Mouse (Mus musculus) liver, embryonic 14 days (tissue): ENCODE data around the gene Pla2g2c. TPM values are rescaled to one million over a fixed set of nuclear protein-coding genes. Genes with fewer than 3 reads are reported as not detected.

Source experiments
- polyA plus RNA-seq: library from polyadenylated mRNA; depleted of rRNA; stranded (reverse); fragments of >200 nt; gene quantifications from 2 replicates; pipeline ENCODE4 v1.2.3, GENCODE M21; 2012; rRNA removed

The Pla2g2c gene
- polyA plus RNA-seq: not detected in 2 replicates

DNA sequence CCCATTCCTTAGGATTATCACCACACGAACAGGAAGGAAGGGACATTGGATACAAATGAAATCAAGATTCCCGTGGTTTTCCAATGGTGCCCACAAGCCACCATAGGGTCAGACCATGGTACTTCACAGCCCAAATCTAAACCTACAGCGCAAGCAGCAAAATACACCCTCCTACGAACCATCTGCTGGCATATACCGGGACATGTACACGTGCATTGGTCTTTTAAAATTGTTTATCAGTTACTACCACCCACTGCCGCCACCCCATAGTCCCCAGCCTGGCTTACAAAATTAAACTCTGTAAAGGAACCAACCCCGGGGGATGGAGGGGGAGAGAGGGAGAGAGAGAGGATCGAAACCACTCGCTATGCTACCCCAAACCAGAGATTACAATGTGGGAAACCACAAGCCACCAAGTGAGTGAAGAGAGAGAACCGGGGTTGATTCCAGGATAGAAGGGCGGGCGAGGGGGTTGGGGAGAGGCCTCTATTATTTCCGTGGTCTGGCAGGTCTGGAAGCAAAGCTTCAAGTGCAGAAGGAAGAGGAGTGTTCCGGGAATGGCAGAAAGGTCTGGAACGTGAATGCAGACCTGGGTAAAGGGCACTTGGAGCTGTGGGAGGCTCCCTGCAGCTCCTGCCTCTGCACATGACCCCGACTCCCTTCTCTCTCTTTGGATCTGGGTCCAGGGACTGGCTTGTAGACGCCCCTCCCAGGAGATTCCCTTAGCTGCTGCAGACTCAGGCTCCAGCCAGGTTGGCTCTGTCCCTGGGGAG lies at the start of gene Pla2g2c:
Gene Pla2g2c, plus strand, starts transcription at position 439 of the 773 bp plus-strand sequence.

DNA sequence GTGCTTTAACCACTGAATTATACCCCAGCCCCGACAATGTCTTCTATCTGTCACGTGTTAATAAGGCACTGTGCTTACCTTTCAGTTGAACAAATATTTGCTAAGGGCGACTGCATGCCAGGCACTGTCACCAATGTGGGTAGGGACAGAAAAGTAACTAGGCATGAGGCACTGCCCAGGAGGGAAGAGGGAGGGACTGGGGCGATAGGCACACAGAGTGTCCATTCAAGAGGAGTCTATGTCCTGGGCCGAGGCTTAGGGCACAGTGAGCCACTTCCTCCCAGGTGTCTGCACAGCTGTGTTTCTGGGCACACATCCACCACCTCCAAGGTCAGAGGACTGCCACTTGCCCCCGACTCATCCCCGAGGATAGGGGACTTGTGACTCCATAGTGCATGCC lies 12.4 kb downstream of the Pla2g2c start, which contains the start of gene Ubxn10:
Gene Ubxn10, minus strand, starts transcription at position 137 of the 400 bp plus-strand sequence.

DNA sequence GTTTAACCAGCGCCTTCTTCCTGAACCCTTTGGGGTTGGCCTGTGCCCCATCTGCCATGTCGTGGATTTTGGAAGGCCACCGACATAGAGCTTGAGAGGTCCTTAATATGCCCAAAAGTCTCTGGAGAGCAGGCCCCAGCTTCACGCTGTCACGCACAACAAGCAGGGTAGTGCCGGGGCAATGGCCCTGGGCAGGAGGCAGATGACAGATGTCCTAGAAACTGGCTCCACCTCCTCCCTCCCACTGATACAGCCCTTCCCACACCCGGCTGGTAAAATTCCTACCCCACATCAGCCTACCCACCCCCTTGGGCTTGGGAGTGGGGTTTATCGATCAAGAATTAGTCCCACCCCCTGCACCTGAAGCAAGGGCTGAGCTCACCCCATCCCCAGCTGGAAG lies 32.8 kb downstream of the Pla2g2c start, which contains the start of gene Pla2g2f:
Gene Pla2g2f, minus strand, starts transcription at position 211 of the 400 bp plus-strand sequence.

DNA sequence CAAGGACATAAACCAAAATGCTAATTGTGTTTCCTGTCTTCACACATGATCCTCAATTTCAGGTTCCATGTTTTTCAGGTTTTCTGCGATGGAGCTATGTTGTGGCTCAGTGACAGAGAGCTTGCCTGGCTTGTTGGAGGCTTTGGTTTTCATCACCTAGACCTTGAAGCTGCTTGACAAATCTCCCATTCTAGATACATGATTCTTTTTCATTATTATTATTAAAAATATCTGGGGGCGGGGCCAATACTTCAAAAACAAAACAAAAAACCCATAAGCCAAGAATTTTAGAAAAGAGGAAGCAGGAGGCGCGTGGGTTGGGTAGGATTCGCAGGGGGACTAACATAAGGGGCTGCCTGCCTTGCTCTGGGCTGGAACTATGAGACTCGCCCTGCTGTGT lies 50.8 kb downstream of the Pla2g2c start, which contains the start of gene Pla2g2d:
Gene Pla2g2d, plus strand, starts transcription at position 301 of the 400 bp plus-strand sequence.

Other genes with a start within 250 kb of the Pla2g2c start
- not detected in 2 replicates for gene Vwa5b1, start 88.9 kb upstream of the Pla2g2c start, polyA plus RNA-seq
- gene Ubxn10, start 12.4 kb downstream of the Pla2g2c start, polyA plus RNA-seq: 0.03 and 0.05 TPM in 2 replicates
- 0.06 TPM in 1 of 2 replicates, not detected in the other for gene Pla2g2f, start 32.8 kb downstream of the Pla2g2c start, polyA plus RNA-seq
- not detected in 2 replicates for gene Pla2g2d, start 50.9 kb downstream of the Pla2g2c start, polyA plus RNA-seq
- gene Pla2g5, start 138.7 kb downstream of the Pla2g2c start, polyA plus RNA-seq: not detected in 2 replicates
- not detected in 2 replicates for gene Gm13030, start 149.2 kb downstream of the Pla2g2c start, polyA plus RNA-seq
- 0.15 TPM in 1 of 2 replicates, not detected in the other for gene Pla2g2e, start 153.2 kb downstream of the Pla2g2c start, polyA plus RNA-seq
- gene Otud3, start 189.2 kb downstream of the Pla2g2c start, polyA plus RNA-seq: 1.4 TPM in 2 replicates
- 0.10 TPM in 1 of 2 replicates, not detected in the other for gene Rnf186, start 242.3 kb downstream of the Pla2g2c start, polyA plus RNA-seq
- gene Tmco4, start 248.1 kb downstream of the Pla2g2c start, polyA plus RNA-seq: 1.5 and 2.2 TPM in 2 replicates